Mouse (Mus musculus): ENCODE results near the gene Nfia.

Gene Nfia

DNA sequence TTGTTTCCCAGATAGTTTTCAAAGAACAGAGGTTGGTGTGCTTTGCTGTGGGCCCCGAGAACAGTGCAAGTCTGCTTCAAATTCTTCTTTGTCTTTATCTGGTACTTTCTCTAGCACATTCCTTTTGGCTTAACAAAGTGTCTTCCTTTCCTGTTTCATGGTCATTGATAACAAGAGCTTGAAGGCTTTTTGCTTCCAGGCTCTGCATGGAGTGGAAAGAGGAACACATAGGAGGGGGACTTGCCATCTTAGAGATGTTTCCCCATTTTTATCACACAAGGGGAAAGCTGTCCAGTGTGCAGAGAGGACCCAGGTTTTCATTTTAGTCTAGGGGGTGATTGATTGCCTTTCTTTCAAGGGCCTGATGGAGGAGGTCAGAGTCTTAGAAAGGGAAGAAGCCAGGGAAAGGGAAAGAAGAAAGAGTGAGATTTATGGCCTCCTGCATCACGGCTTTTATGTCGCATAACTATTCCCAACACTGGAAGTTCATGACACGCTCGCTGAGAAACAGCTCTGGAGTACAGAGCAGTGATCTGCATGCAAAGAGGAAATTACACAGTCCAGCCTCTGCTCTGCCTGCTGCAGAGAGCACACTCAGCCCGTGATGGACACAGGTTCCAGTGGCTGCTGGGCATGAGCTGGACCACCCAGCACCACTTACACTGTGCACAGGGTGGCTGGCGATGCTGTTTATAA lies 67.0 kb downstream of the Nfia start:
- no peak for DNase-seq (ENCODE audit: low spot score)

DNA sequence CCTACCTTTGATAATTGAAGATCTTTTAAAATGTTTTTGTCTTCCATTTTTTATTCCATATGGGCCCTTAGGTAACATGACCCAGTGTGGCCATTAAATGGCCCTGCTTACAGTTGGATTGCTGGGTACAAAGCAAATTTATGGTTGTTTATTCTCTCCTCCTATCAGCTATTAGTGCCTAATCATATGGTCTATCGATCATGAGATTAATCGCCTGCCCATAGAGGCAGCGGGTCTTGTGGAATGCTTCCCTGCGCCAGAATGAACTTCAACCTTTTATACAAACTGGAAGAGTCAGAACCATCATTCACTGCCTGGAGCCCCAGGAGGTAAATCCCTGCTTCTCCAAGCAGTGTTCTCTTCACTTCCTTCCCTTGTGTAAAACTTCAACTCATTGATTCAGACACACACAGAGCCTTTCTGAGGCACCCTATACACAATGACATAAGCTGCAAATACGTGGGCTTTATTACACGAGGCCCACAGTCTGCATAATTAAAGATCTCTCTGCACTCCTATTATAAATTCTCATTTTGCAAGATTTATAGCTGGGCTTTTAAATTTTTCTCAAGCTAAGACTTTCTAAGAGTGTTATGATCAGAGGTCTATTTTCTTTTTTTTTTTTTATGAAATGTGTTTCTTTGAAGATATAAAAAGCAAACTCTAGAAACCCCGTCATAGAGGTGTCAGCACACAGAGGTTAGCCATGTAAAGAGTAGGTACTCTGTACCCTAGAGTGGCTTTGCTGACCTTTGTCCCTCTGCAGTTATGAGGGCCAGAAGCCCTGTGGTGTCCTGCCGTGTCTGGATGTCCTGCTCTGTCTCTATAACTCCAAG lies 67.9 kb downstream of the Nfia start:
- DNase-seq (ENCODE audit: low spot score) = no peak

DNA sequence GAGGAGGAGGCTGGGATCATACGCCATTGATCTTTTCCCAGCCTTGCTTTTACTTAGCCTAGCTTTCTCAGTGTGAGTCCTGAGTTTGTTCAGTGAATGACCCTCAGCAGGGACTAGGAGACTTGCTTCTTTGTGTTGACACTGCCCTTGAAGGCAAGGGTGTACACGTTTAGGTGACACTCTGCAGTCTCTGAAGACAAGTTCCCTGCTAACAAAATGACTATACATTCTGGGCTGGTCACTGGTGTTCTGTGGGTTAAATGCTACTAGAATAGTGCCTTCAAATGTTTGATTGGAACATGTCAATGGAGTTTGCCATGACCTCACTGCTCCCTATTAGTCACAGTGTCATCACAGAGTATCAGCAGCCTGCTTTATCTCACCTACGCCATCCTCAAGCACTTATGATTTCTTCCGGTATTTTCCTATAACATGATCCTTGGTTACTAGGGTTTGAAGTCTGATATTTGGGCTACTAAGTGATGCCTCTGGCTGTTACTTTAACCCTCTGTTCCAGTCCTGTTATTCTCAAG lies 68.6 kb downstream of the Nfia start:
- DNase-seq (ENCODE audit: low spot score) = no peak

DNA sequence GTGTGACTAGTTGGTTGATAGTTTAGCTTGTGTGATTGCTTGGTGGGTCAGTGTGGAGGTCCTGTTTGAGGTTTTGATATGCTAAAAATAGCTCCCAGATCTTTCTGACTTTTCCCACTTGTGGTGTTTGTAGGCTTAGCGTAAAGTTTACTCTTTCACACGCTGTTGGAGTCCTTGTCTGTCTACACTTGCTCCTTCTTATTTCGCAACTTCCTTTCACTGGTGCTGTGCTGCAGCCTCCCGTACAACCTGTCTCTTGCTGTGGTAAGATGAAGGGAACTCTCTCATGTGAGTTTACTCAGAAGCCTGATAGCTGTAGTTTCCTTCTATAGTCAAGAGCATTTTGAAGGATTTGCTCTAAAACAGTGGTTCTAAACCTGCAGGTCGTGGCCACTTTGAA lies 69.2 kb downstream of the Nfia start:
- no peak for DNase-seq (ENCODE audit: low spot score)

DNA sequence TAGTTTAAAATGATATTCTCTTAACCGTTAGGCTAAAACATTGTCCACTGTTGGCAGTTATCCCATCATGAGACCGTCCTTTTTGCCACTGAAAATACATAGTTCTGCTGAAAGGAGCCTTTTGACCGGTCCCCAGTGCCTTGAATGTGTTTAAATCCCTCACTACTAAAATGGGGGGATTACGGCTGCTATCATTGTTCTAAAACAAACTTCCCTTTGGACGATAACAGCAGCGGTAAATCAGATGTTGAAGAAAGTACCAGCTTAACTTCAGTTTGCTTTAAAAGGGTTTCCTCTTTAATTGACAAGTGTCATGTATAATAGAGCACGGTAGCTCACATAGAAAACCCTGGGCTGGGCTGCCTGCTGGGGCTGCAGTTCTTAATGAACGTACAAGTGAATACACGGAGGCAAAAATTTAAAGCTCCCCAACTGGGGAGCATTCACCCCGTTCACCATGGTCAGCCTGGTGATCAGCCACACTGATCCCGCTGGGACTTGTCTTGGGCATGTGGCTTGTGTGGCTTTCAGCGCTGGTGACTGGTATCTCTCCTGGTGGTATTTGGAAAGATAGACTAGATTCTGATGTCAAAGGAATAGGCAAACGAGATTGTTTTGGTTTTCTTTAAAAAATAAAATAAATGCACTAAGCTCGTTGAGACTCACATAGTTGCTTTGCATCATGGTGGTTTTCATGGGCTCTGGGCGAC lies 71.6 kb downstream of the Nfia start:
- DNase-seq (ENCODE audit: low spot score) = no peak

DNA sequence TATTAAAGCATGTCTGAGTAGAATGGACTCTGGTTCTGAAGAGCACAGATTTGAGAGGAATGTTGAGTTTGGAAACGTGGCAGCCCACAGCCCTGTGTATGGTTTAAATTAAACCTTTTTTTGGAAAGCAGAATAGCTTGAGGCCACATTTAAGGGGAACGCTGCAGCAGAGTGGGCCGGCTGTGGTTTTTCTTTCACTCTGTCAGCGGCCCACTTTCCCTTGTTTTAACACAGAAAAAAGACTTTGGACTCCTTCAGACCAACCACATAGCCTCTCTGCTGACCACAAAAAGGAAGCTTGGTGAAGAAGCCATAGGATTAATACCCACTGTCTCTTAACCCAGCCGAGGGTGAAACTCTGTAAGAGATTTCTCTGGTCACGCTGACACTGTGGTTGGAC lies 72.4 kb downstream of the Nfia start:
- DNase-seq (ENCODE audit: low spot score) = no peak

DNA sequence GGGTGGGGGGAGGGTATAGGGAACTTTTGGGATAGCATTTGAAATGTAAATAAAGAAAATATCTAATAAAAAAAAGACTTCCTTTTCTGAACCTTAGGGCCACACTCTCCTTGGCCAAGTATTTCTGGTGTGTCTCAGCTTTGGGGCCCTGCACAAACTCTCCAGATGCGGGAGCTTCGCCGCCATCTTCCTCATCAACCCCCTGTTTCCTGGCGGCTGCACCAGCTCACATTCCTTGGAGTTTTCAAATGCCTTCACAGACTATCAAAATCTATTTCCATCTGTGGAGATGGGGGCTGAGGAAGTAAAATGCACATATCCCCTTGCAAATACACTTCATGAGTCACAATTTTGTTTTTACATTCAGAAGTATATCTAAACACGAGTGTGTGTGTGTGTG lies 75.1 kb downstream of the Nfia start:
- DNase-seq (ENCODE audit: low spot score) = no peak

DNA sequence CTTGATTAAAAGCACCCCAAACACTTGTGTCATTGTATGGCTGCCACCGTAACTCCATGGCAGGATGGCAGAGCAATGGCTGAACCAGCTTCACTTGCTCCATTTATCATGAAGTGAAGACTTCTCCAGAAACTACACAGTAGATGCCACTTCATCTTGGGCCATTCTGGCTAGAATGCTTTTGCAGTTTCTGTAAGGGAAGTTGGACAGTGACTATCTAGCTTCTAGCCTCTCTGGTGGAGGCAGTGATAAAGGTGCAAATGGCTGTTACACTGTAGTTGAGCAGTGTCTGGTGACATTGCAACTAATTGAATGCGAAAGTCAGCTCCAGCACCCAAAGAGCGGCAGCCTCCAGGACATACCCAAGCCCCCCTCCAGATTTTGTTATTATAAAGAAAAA lies 78.5 kb downstream of the Nfia start:
- DNase-seq (ENCODE audit: low spot score) = no peak

DNA sequence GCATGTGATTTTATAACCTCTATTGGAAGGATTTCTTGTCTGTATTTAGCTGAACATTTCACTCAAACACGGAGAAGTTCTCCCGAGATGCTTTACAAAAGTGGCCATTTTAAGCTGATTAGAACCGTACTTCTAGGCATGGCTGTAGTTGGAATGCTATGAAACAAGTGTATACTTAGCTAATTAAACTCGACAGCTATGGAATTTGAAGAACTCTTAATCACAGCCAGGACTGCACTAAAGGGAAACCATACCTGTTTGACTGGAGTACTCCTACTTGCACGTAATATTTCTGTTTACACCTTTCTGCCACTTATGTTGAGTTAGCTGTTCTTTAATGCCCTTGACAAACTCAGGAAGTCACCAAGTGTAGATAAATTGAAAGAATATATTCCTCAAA lies 79.2 kb downstream of the Nfia start:
- DNase-seq (ENCODE audit: low spot score) = no peak

DNA sequence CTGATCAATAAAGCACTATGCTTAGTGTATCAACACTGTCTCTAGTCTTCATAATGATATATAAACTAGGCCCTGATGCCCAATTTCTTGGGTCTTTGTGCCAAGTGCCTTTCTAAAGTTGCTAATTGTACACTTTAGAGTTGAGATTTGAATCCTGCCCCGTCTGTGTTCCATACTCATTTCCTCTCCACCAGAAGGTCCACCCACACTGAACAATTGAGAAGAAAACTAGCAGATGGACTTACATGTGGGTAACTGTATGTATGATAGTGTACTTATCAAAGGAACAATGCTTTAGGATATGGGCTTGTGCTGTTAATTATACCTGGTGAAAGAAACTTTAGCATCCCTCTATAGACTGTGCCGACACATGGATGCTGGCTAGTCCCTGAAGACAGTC lies 80.1 kb downstream of the Nfia start:
- DNase-seq (ENCODE audit: low spot score) = no peak

DNA sequence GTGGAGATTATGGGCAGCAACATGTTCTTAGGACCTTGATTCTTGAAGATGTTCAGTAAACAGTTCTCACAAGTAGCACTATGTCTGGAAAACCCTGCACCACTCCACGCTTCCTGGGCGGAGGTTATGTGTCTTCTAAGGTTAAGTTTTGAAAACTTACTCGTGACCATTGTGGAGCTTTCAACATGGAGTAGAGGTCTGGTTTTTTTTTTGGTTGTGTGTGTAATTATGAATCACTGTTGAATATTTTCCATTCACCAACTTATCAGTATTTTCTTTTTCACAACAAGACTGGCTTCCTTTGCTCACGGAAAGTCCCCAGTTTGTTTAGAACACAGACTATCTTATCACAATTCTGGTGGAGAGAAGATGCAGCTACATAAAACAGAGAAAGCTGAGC lies 82.2 kb downstream of the Nfia start:
- no peak for DNase-seq (ENCODE audit: low spot score)

DNA sequence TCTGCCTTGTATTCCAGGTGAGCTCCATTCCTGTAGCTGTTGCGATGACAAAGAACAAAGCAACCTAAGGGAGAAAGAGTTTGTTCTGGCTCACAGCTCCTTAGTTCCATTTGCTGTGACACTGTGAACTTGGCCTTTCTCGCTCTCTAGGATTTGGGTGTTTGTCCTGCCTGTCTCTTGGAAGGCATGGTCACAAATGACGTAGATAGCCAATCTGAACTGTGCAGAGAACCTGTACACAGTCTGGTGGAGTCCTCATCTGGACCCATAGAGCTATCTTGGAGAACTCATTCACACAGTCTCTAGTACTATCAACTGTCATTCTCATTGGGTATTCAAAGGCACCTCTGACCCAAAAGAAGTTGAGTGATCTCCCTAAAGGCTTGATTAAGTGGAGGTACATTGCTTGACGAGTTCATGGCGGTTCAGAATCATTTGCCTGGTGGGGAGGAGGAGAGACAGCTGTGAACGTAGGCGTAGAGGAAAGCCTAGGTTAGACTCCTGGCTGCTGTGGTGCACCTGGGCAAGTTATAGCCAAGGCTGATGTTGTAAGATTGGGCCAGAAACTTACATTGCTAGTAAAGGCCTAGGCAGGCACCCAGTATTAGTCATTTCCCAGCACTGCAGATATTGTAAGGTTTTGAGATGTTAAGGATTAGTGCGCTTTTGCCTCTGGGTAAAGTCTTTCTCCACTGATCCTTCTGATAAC lies 83.3 kb downstream of the Nfia start:
- no peak for DNase-seq (ENCODE audit: low spot score)

DNA sequence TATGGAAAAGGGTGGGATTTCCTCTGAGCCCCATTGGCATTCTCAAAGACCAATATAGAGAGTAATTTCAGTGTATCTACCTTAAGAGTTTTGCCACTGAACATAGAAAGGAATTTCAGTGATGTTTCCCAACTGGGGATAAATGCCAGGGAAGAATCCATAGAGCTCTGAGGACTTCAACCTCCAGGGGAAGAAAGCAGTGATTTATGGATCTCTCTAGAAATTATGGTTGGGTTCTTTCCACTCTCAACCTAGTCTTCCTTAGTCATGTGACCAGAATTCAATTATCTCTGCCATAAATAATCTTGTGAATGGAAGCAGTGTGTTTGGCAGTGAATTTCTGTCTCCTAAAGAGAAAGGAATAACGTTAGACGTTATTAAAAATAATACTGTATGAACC lies 85.0 kb downstream of the Nfia start:
- no peak for DNase-seq (ENCODE audit: low spot score)

DNA sequence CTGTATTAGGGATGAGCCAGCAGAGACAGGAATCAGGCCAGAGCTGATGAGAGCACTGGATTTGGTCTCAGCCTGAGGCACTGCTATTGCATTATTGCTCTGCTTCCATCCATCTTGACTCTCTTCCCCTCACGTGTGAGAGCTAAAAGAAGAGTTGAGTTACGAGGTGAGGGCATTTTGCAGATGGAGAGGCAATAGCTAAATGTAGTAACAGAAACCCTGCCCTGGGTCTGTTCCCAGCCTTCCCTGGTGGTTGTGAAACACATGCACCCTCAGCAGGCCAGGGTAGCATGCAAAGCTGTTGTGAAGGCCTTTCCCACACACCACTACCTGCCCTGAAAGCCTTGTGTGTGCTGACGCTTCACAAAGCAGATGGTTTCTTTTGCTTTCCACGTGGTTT lies 86.9 kb downstream of the Nfia start:
- DNase-seq (ENCODE audit: low spot score) = no peak

DNA sequence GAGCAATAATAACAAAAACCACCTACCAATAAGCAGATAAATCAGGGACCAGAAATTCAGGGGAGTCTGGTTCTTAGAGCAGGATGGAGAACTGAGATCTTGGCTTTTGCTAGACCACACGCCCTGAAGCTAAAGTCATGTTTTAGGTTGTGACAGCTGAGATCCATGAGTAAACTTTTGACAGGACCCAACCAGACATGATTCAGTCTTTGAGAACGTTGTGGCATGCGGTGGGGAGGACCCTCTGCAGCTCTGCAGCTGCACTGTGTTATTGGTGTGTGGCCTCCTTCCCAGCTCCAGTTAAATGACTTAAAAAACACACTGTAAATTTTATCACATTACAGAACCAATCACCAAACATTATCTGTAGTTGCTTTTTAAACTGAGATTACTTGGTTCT lies 87.8 kb downstream of the Nfia start:
- no peak for DNase-seq (ENCODE audit: low spot score)

DNA sequence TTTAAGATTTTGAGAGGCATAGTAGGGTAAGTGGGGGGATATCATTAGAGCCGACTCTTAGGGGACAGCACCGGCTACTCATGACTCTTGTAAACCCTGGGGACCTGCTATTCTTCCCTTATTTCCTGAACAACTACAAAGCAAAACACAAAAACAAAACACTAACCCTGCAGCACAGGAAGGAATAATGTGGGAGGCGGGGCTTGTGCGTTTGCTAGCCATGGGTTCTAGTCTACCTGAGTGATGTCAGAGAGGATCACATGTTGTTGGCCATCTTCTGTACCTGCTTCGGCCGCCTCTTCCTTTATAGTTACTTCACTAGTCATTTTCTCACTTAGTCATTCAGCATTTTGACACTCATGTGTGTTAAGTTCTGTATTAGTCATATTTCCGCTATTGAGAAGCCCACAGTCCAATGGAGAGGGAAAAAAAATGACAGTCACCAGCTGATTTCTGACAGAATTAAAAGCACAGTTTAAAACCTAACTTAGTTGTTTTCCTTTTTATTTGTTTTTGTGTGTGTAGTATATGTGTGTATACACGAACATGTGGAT lies 88.3 kb downstream of the Nfia start:
- no peak for DNase-seq (ENCODE audit: low spot score)

DNA sequence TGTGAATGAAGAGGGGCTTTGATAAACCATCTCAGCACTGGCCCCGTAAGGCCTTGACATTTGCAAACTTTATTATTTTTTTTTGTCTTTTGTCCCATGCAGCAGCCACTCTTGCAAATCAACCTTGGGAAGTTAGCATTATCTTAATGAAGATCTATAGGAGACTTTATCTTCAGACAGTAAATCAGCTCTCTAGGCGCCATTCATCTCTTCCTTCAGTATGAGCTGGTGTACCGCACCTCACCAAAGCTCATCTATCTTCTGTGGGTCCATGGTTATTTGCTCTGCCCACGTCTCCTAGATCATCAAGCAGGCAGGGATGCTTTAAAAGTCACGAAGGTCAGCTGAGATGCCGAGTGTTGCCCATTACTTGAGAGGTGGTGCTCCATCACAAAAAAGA lies 89.8 kb downstream of the Nfia start:
- no peak for DNase-seq (ENCODE audit: low spot score)

DNA sequence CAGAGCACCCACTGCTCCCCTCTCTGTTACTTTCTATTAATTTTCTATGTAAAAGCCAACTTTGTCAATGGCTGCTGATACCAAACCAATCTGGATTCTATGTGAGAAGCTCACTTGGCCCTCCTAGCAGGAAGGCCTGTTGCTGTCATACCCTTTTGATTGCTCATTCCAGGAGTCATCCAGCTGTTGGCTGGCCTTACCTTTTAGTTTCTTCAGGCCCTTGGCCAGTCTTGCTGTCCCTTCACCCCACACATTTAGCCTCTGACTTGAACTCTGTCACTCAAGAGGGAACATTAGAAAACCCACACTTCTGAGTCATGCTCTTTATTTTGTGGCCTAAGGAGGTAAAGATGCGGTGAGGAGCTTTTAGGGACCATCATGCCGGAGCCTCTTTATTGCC lies 91.7 kb downstream of the Nfia start:
- DNase-seq (ENCODE audit: low spot score) = no peak

DNA sequence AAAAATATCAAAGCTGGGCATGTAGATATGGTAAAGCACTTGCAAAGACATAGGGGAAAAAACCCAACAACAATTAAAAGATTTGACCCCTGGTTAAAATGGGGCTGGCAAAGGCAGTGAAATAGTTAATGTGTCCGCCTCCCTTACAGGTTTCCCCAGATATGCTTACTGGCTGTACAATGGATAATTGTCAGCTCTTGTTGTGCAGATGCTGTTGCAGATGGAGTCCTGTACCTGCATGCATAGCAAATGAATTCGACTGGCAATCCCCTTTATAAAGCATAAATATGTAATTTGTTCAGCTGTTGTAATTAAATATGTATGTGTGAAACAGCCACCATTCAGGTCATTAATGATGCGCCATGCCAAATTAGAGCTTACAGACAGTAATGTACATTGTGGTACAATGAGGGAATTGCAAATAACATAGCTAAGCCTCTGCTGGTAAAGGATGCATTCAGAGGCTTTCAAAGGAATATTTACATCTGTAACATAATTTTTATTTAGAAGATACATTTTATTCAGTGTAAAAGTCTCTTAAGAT lies 92.9 kb downstream of the Nfia start:
- no peak for DNase-seq (ENCODE audit: low spot score)

DNA sequence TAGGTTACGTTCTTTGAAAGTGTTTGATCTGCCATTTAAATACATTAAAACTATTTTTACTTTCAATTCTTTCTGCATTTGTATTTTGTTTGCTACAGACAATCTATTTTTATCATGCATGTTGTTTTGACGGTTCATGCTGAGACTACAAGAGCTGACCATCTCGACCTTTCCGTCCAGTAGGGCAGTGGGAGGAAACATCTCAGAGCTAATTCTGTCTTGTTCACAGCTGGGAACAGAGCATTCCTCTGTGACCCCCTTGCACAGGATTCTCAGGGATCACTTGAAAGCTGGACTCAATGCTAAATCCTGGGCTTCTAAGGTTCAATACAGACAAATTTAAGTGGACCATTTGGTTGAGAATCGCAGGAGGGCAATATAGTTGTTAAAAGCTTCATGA lies 93.9 kb downstream of the Nfia start:
- DNase-seq (ENCODE audit: low spot score) = no peak

DNA sequence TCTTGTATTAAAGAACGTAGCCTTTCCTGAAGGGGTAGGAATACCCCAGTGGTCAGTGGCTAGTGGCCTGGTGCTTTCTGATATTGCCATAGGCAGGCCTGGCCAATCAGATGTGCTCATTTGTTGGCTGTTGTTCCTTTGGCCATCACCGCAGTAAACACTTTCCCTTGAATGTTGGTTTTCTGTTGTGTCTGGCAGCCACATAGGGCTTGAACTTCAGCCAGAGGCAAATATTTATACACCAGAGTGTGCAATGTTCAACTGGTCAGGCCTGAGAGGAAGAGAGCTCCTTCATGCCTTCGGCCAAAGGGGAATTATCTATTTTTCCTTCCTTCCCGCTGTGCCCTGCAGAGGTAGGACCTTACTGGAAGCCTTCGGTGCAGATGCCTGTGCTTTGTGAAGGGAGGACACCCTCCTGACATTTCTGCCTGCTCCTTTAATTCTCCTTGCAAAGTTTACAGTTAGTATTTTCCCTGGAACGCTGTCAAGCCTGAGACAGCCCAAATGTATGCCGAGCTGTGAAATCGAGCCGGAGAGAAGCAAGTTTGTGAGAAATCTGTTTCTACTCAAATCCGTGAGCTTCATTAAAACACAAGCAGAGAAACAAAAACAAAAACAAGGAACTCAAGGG lies 95.9 kb downstream of the Nfia start:
- DNase-seq (ENCODE audit: low spot score) = peak; percentile 39

All from ovary, postnatal 36 days (tissue).